ENCODE assay signal across 8 mouse cellular contexts in genomic region chr5:93206109-93207005, GRCm38 (mm10). TPM values are rescaled to one million over a fixed set of nuclear protein-coding genes. Genes with fewer than 3 reads are reported as not detected.
DNase-seq lines count a peak whose midpoint lies in the region; ATAC-seq and TF ChIP-seq lines count a peak whose summit lies in the region.

Gene Ccni, minus strand, starts transcription at chr5:93206495.
Gene 2010109A12Rik, plus strand, starts transcription at chr5:93206518.

- H3K4me2 ChIP-seq in embryonic facial prominence, embryonic 14.5 days (ENCODE audit: low read depth, low read length): peak within 1 kb of the TSS; percentile 83
- peak within 1 kb of the TSS; percentile 64 for H3K4me2 ChIP-seq in limb, embryonic 14.5 days (replicated peaks; ENCODE audit: low read depth, low read length, severe bottlenecking)
- peak within 1 kb of the TSS; percentile 73 for H3K4me2 ChIP-seq in midbrain, postnatal 0 days (ENCODE audit: low read depth, low read length, poor library complexity, severe bottlenecking)

- peak within 1 kb of the TSS; percentile 96 for H3K9ac ChIP-seq in embryonic facial prominence, embryonic 14.5 days (ENCODE audit: low read depth, low read length)
- peak within 1 kb of the TSS; percentile 95 for H3K9ac ChIP-seq in limb, embryonic 14.5 days (ENCODE audit: low read depth, low read length, severe bottlenecking)
- peak within 1 kb of the TSS; percentile 80 for H3K9ac ChIP-seq in midbrain, postnatal 0 days (replicated peaks; ENCODE audit: low read length, poor library complexity, severe bottlenecking)

- peaks cover 8% of the 10 kb centered on the region for H3K36me3 ChIP-seq in embryonic facial prominence, embryonic 14.5 days (ENCODE audit: control insufficient read depth, insufficient read depth, low read length)
- H3K36me3 ChIP-seq in limb, embryonic 14.5 days (ENCODE audit: control insufficient read depth, insufficient read depth, low read length): peaks cover 8% of the 10 kb centered on the region
- H3K36me3 ChIP-seq in midbrain, postnatal 0 days (ENCODE audit: insufficient read depth, low read length): peaks cover 7% of the 10 kb centered on the region; the same call in 1 of the 2 replicates

- no peaks in the 10 kb centered on the region for H3K9me3 ChIP-seq in embryonic facial prominence, embryonic 14.5 days (ENCODE audit: control insufficient read depth, low read length)
- no peaks in the 10 kb centered on the region for H3K9me3 ChIP-seq in limb, embryonic 14.5 days (ENCODE audit: control insufficient read depth, low read length)
- no peaks in the 10 kb centered on the region for H3K9me3 ChIP-seq in midbrain, postnatal 0 days (ENCODE audit: low read length)

- H3K27ac ChIP-seq in embryonic facial prominence, embryonic 14.5 days (replicated peaks; ENCODE audit: low read depth, low read length): peak within 1 kb of the TSS; percentile 94
- H3K27ac ChIP-seq in limb, embryonic 14.5 days (replicated peaks; ENCODE audit: low read depth, low read length): peak within 1 kb of the TSS; percentile 93
- peak within 1 kb of the TSS; percentile 80 for H3K27ac ChIP-seq in midbrain, postnatal 0 days (ENCODE audit: low read depth, low read length)

- H3K27me3 ChIP-seq in embryonic facial prominence, embryonic 14.5 days (replicated peaks; ENCODE audit: control insufficient read depth, insufficient read depth, low read length): no peaks in the 10 kb centered on the region
- no peaks in the 10 kb centered on the region for H3K27me3 ChIP-seq in limb, embryonic 14.5 days (ENCODE audit: control insufficient read depth, insufficient read depth, low read length)
- no peaks in the 10 kb centered on the region for H3K27me3 ChIP-seq in midbrain, postnatal 0 days (ENCODE audit: insufficient read depth, low read length)

- peak within 1 kb of the TSS; percentile 88 for H3K4me3 ChIP-seq in embryonic facial prominence, embryonic 14.5 days (ENCODE audit: low read depth, low read length)
- H3K4me3 ChIP-seq in limb, embryonic 14.5 days (replicated peaks; ENCODE audit: low read length): peak within 1 kb of the TSS; percentile 85
- H3K4me3 ChIP-seq in midbrain, postnatal 0 days (ENCODE audit: low read depth, low read length): peak within 1 kb of the TSS; percentile 83

- peak; percentile 98 for DNase-seq in 3T3-L1 (ENCODE audit: low read depth, low spot score)
- peak; percentile 85 to 86 for DNase-seq in adrenal gland, postnatal 4 days (ENCODE audit: low spot score in 2 of 2)
- peak; percentile 98 for DNase-seq in embryonic facial prominence, embryonic 14.5 days (ENCODE audit: low spot score)
- DNase-seq in heart, adult 8-10 months (ENCODE audit: low spot score): peak; percentile 94
- DNase-seq in kidney, adult 9 months: peak; percentile 97
- peak; percentile 96 for DNase-seq in limb, embryonic 14.5 days (ENCODE audit: low spot score)
- peak; percentile 98 for DNase-seq in midbrain, postnatal 0 days (ENCODE audit: low spot score)
- peak; percentile 91 to 94 for DNase-seq in spleen, postnatal 14 days (ENCODE audit: low spot score in 2 of 2)

- H3K4me1 ChIP-seq in embryonic facial prominence, embryonic 14.5 days (ENCODE audit: control insufficient read depth, insufficient read depth, low read length): peaks cover 21% of the 10 kb centered on the region
- peaks cover 16% of the 10 kb centered on the region for H3K4me1 ChIP-seq in limb, embryonic 14.5 days (ENCODE audit: control insufficient read depth, insufficient read depth, low read length)
- peaks cover 10% of the 10 kb centered on the region; the same call in 1 of the 2 replicates for H3K4me1 ChIP-seq in midbrain, postnatal 0 days (ENCODE audit: insufficient read depth, low read length)

- TF ChIP-seq CTCF in midbrain, postnatal 0 days (IDR thresholded peaks at IDR 0.05): no peak

- peak; percentile 68; the same call in 1 of the 2 replicates for TF ChIP-seq POLR2A in limb, embryonic 14.5 days (IDR thresholded peaks at IDR 0.05; ENCODE audit: borderline replicate concordance, extremely low read depth, insufficient read depth, insufficient read length)

- WGBS in embryonic facial prominence, embryonic 14.5 days: under 1% methylated on average over 72 of the region's 79 CpGs
- WGBS in limb, embryonic 14.5 days: 1% methylated on average over 75 of the region's 79 CpGs
- under 1% methylated on average over 68 of the region's 79 CpGs for WGBS in midbrain, postnatal 0 days

- peak; percentile 95 for ATAC-seq in embryonic facial prominence, embryonic 14.5 days (ENCODE audit: low read depth)
- ATAC-seq in limb, embryonic 14.5 days (ENCODE audit: low FRiP score, low read depth): peak; percentile 97
- ATAC-seq in midbrain, postnatal 0 days (ENCODE audit: low FRiP score): peak; percentile 97

RNA-seq across cellular contexts. Expression of gene Ccni, which starts in this region (rescaled TPM):
- 100 to 1,000 TPM; 203 to 219 TPM for total RNA-seq in adrenal gland, postnatal 4 days (2021)
- 121 and 126 TPM in 2 replicates for polyA plus RNA-seq in embryonic facial prominence, embryonic 14.5 days (2014; fragmentation: Nextera tagmentation; extraction: Ambion mirVana)
- total RNA-seq in heart, adult 8-10 months (2022): 100 to 1,000 TPM; 119 to 175 (median 143) TPM
- 83.6 and 96.6 TPM in 2 replicates for polyA plus RNA-seq in limb, embryonic 14.5 days (2012; rRNA removed)
- polyA plus RNA-seq in limb, embryonic 14.5 days (2014; fragmentation: Nextera tagmentation; extraction: Ambion mirVana): 129 and 134 TPM in 2 replicates
- total RNA-seq in midbrain, postnatal 0 days (2014; rRNA removed): 260 and 289 TPM in 2 replicates
- 104 and 109 TPM in 2 replicates for polyA plus RNA-seq in midbrain, postnatal 0 days (2015; fragmentation: Nextera tagmentation; extraction: Ambion mirVana)

RNA-seq across cellular contexts. Expression of gene 2010109A12Rik, which starts in this region (rescaled TPM):
- 1 to 10 TPM; 1.6 to 2.0 TPM for total RNA-seq in adrenal gland, postnatal 4 days (2021)
- polyA plus RNA-seq in embryonic facial prominence, embryonic 14.5 days (2014; fragmentation: Nextera tagmentation; extraction: Ambion mirVana): 1.5 and 1.9 TPM in 2 replicates
- under 1 TPM in 2 of 4 experiments, not detected in 2; 0.40 to 0.69 TPM for total RNA-seq in heart, adult 8-10 months (2022)
- 0.37 and 0.47 TPM in 2 replicates for polyA plus RNA-seq in limb, embryonic 14.5 days (2012; rRNA removed)
- 0.97 and 1.0 TPM in 2 replicates for polyA plus RNA-seq in limb, embryonic 14.5 days (2014; fragmentation: Nextera tagmentation; extraction: Ambion mirVana)
- total RNA-seq in midbrain, postnatal 0 days (2014; rRNA removed): 0.94 TPM in 1 of 2 replicates, not detected in the other
- 0.27 and 0.34 TPM in 2 replicates for polyA plus RNA-seq in midbrain, postnatal 0 days (2015; fragmentation: Nextera tagmentation; extraction: Ambion mirVana)

Comparison
In these comparisons a context has a peak if more than half of its experiments do, and no peak if none do; other contexts are left out.
1. Peak in every context shown above with its lines: DNase-seq, ATAC-seq, H3K4me3 ChIP-seq and H3K27ac ChIP-seq.